Mouse (Mus musculus) ES-E14 (cell line): ENCODE measurements around the gene Aifm3.

Source experiments
- CHD2 ChIP-seq: IDR thresholded peaks from 2 replicates; pipeline ENCODE4 v1.6.1; 2014; ENCODE audit warnings: mild to moderate bottlenecking, low read depth, low read length, inconsistent platforms
- ZC3H11A ChIP-seq: IDR thresholded peaks from 2 replicates; pipeline ENCODE4 v1.6.1; 2012; ENCODE audit warnings: low read depth, mild to moderate bottlenecking, inconsistent platforms, low read length, borderline replicate concordance
- ZNF384 ChIP-seq: IDR thresholded peaks from 2 replicates; pipeline ENCODE4 v1.6.1; 2012; ENCODE audit warnings: low read depth, low read length, inconsistent platforms

DNA sequence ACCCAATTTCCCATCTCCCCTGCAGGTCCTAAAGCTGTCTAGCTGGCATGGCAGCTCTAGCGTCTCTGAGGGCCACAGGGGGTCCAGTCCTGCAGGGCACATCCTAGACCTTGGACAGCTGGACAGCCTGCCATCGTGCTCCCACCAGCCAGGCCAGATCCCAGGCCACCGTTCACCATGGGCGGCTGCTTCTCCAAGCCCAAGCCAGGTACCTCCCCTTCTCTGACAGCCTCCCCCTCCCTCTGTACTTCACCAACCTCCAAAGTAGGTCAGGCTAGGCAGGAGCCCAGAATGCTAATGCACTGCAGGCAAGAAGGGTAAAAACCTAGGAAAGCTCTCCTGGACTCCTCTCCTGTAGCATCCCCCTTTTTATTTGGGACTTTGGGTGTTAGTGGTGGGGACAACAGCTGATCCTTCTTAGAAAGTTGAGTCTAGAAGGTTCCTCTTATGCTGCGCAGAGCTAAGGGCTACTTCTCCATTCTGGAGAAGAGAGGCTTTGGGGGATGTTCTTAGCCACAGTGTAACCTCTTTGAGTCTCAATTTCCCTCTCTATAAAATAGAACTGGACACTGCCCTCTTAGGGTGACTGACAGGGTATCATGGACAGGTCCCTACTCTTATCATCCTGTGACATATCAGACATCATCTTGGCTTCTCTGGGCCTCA is 2.6 kb downstream of the Aifm3 start:
- no peak for TF ChIP-seq ZC3H11A
- TF ChIP-seq ZNF384, result no peak
- TF ChIP-seq CHD2, result no peak
